Mouse (Mus musculus) liver, postnatal 0 days (tissue): ENCODE data around the gene Bclaf1.

Experiments
- CTCF ChIP-seq: sonication (generic); IDR thresholded peaks from 2 replicates; pipeline ENCODE4 v1.5.1; 2016; ENCODE audit warnings: antibody characterized with exemption, low read depth
- EP300 ChIP-seq: IDR thresholded peaks from 2 replicates; pipeline ENCODE4 v1.6.1; 2016; ENCODE audit warnings: antibody characterized with exemption, low read depth, mild to moderate bottlenecking

- peak; percentile 81 for TF ChIP-seq CTCF
- TF ChIP-seq EP300, result no peak
Measured at GRCm38 (mm10) chr10:20361542-20362449, 49.5 kb downstream of the Bclaf1 start.
